ENCODE assay signal across 12 mouse cellular contexts in the genomic region with DNA sequence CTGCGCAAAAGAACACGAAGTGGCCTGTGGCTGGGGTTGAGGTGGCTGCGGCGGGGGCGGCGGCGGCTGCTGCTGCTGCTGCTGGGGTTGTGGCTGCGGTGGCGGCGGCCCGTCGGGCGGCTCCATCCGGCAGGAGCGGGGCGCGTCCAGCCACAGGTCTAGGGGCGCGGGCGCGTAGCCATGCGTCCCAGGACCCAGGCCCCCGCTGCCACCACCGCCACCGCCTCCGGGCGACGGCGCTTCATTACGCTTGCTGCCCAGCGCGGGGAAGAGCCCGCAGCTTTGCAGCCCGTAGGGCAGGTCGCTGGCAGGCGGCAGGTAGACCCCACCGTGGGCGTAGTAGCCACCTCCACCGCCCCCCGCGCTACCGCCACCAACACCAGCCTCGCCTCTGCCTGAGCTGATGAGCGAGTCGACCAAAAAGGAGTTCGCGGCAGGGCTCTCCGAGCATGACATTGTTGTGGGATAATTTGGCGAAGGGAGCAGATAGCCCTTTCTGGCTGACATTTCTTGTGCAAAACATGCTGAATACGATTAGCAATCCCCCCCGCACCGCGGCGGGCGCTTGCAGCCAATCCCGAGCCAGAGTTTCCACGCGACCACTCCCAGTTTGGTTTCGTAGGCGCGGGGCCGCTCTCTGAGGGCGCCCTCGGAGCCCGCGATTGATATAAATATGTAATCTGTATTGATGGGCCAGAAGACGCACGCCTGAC. TPM values are rescaled to one million over a fixed set of nuclear protein-coding genes. Genes with fewer than 3 reads are reported as not detected.
DNase-seq lines count a peak whose midpoint lies in the region; ATAC-seq and TF ChIP-seq lines count a peak whose summit lies in the region.
"Had no signal": no experiment of that assay in that cellular context is flagged by ENCODE, and none has a peak within 500 bp of the region (broad histone marks: within the 10 kb centered on the region; RNA-seq: fewer than 3 reads in every experiment).

No protein-coding gene starts in this region.

- peak; percentile 57 for DNase-seq in forebrain, embryonic 11.5 days (ENCODE audit: low spot score)
- no peak for DNase-seq in forebrain, postnatal 0 days
- peak; percentile 66 for DNase-seq in gastrocnemius, postnatal 25 days
- no peak for DNase-seq in limb, embryonic 11.5 days (ENCODE audit: low spot score)
- DNase-seq in natural killer cell, adult 2 months (ENCODE audit: low spot score in 2 of 2) = no peak
- DNase-seq in retina, embryonic 14.5 days (ENCODE audit: low spot score) = no peak

- no peaks in the 10 kb centered on the region for H3K36me3 ChIP-seq in forebrain, embryonic 11.5 days (ENCODE audit: control insufficient read depth, insufficient read depth, low read length)
- H3K36me3 ChIP-seq in forebrain, postnatal 0 days (ENCODE audit: insufficient read depth) = no peaks in the 10 kb centered on the region
- H3K36me3 ChIP-seq in C2C12 (ENCODE audit: control insufficient read depth, insufficient read depth) = no peaks in the 10 kb centered on the region
- H3K36me3 ChIP-seq in limb, embryonic 11.5 days (ENCODE audit: control insufficient read depth, insufficient read depth, low read length) = peaks cover 2% of the 10 kb centered on the region; the same call in 1 of the 2 replicates
- no peaks in the 10 kb centered on the region for H3K36me3 ChIP-seq in forebrain, embryonic 12.5 days (replicated peaks)

- 0 out of 2 replicates have a peak, but pooled peaks cover 3% of the 10 kb centered on the region for H3K4me1 ChIP-seq in forebrain, embryonic 11.5 days (replicated peaks; ENCODE audit: control insufficient read depth, insufficient read depth, low read length)
- H3K4me1 ChIP-seq in forebrain, postnatal 0 days (ENCODE audit: insufficient read depth) = no peaks in the 10 kb centered on the region
- H3K4me1 ChIP-seq in limb, embryonic 11.5 days (ENCODE audit: control insufficient read depth, insufficient read depth, low read length) = no peaks in the 10 kb centered on the region; the same call in 1 of the 2 replicates
- no peaks in the 10 kb centered on the region for H3K4me1 ChIP-seq in forebrain, embryonic 12.5 days

- no peak overlapping the region for H3K4me3 ChIP-seq in forebrain, embryonic 11.5 days (ENCODE audit: low read depth, low read length)
- H3K4me3 ChIP-seq in forebrain, postnatal 0 days (ENCODE audit: low read depth, low read length) = no peak overlapping the region
- peak overlapping the region; percentile 45 for H3K4me3 ChIP-seq in C2C12 (ENCODE audit: insufficient read depth, poor library complexity, severe bottlenecking)
- H3K4me3 ChIP-seq in limb, embryonic 11.5 days (ENCODE audit: low read depth, low read length) = peak overlapping the region; percentile 99
- H3K4me3 ChIP-seq in forebrain, embryonic 12.5 days (replicated peaks) = no peak overlapping the region

- H3K4me2 ChIP-seq in forebrain, embryonic 11.5 days (ENCODE audit: low read depth, low read length, severe bottlenecking) = no peak overlapping the region
- H3K4me2 ChIP-seq in forebrain, postnatal 0 days (ENCODE audit: low read depth) = no peak overlapping the region
- peak overlapping the region; percentile 75 for H3K4me2 ChIP-seq in limb, embryonic 11.5 days (ENCODE audit: low read depth, severe bottlenecking)
- H3K4me2 ChIP-seq in forebrain, embryonic 12.5 days = no peak overlapping the region

- peaks cover 96% of the 10 kb centered on the region for H3K79me3 ChIP-seq in C2C12 (ENCODE audit: low read depth)

- no peak overlapping the region for H3K27ac ChIP-seq in forebrain, embryonic 11.5 days (ENCODE audit: low read depth, low read length)
- H3K27ac ChIP-seq in forebrain, postnatal 0 days (ENCODE audit: low read depth, low read length) = no peak overlapping the region
- H3K27ac ChIP-seq in limb, embryonic 11.5 days (replicated peaks; ENCODE audit: low read depth, low read length) = peak overlapping the region; percentile 99
- no peak overlapping the region for H3K27ac ChIP-seq in forebrain, embryonic 12.5 days

- no peak for ATAC-seq in forebrain, embryonic 11.5 days (replicated peaks; ENCODE audit: low FRiP score)
- ATAC-seq in forebrain, postnatal 0 days = no peak
- ATAC-seq in limb, embryonic 11.5 days (ENCODE audit: insufficient number of reproducible peaks, low FRiP score, low TSS enrichment, low read depth) = peak; percentile 46
- ATAC-seq in forebrain, embryonic 12.5 days (ENCODE audit: low FRiP score) = no peak

- TF ChIP-seq CTCF in forebrain, postnatal 0 days (IDR thresholded peaks at IDR 0.05; ENCODE audit: low read depth) = no peak
- no peak for TF ChIP-seq CTCF in C2C12 (IDR thresholded peaks at IDR 0.05; ENCODE audit: control insufficient read depth, insufficient read depth, insufficient read length)

- H3ac ChIP-seq in C2C12 (ENCODE audit: control insufficient read depth, insufficient read length, low read depth) = peak overlapping the region; percentile 92

- peaks cover 100% of the 10 kb centered on the region for H3K79me2 ChIP-seq in C2C12 (ENCODE audit: control insufficient read depth, insufficient read depth)

- WGBS in forebrain, embryonic 11.5 days = 1% methylated on average over 64 of the region's 68 CpGs
- 2% methylated on average over 61 of the region's 68 CpGs for WGBS in forebrain, postnatal 0 days
- under 1% methylated on average over 62 of the region's 68 CpGs for WGBS in limb, embryonic 11.5 days
- 1% methylated on average over 65 of the region's 68 CpGs for WGBS in forebrain, embryonic 12.5 days

- H3K9ac ChIP-seq in forebrain, embryonic 11.5 days (ENCODE audit: low read length) = no peak overlapping the region
- no peak overlapping the region for H3K9ac ChIP-seq in forebrain, postnatal 0 days
- peak overlapping the region; percentile 100 for H3K9ac ChIP-seq in limb, embryonic 11.5 days (ENCODE audit: low read length)
- no peak overlapping the region for H3K9ac ChIP-seq in forebrain, embryonic 12.5 days

- peaks cover 93% of the 10 kb centered on the region for H3K27me3 ChIP-seq in forebrain, embryonic 11.5 days (ENCODE audit: control insufficient read depth, insufficient read depth, low read length)
- H3K27me3 ChIP-seq in forebrain, postnatal 0 days (ENCODE audit: insufficient read depth, low read length) = peaks cover 96% of the 10 kb centered on the region
- H3K27me3 ChIP-seq in C2C12 (ENCODE audit: control insufficient read depth, insufficient read depth, insufficient read length) = no peaks in the 10 kb centered on the region
- no peaks in the 10 kb centered on the region for H3K27me3 ChIP-seq in limb, embryonic 11.5 days (ENCODE audit: control insufficient read depth, insufficient read depth, low read length)
- H3K27me3 ChIP-seq in forebrain, embryonic 12.5 days = peaks cover 90% of the 10 kb centered on the region

- H3K9me3 ChIP-seq in forebrain, embryonic 11.5 days (ENCODE audit: control insufficient read depth, low read length) = no peaks in the 10 kb centered on the region
- no peaks in the 10 kb centered on the region for H3K9me3 ChIP-seq in forebrain, postnatal 0 days (ENCODE audit: low read length)
- no peaks in the 10 kb centered on the region for H3K9me3 ChIP-seq in limb, embryonic 11.5 days (ENCODE audit: control insufficient read depth, low read length)
- H3K9me3 ChIP-seq in forebrain, embryonic 12.5 days = no peaks in the 10 kb centered on the region

RNA-seq across cellular contexts. Expression of a gene that starts 3.7 kb away (rescaled TPM):
- polyA plus RNA-seq in forebrain, embryonic 11.5 days (2014; fragmentation: Nextera tagmentation; extraction: Ambion mirVana) = not detected in 2 replicates
- total RNA-seq in forebrain, postnatal 0 days (2014; rRNA removed) = not detected in 2 replicates
- not detected in 2 replicates for polyA plus RNA-seq in forebrain, postnatal 0 days (2015; fragmentation: Nextera tagmentation; extraction: Ambion mirVana)
- 19.3 TPM for polyA plus RNA-seq in C2C12 (2012; fragmentation: generic; extraction: Trizol)
- 10 to 100 TPM in 1 of 2 experiments, 1 to 10 TPM in 1; 5.7 to 13.5 TPM for total RNA-seq in gastrocnemius, postnatal 25 days (2021)
- 86.7 and 90.5 TPM in 2 replicates for polyA plus RNA-seq in limb, embryonic 11.5 days (2014; fragmentation: Nextera tagmentation; extraction: Ambion mirVana)
- not detected in 2 replicates for polyA plus RNA-seq in forebrain, embryonic 12.5 days (2016; fragmentation: Nextera tagmentation; extraction: Ambion mirVana)
- total RNA-seq: heart, adult 18-20 months; monocyte, adult 5-6 weeks had no signal

RNA-seq across cellular contexts. Expression of a gene that starts 6.1 kb away (rescaled TPM):
- polyA plus RNA-seq in forebrain, embryonic 11.5 days (2014; fragmentation: Nextera tagmentation; extraction: Ambion mirVana) = not detected in 2 replicates
- total RNA-seq in forebrain, postnatal 0 days (2014; rRNA removed) = not detected in 2 replicates
- polyA plus RNA-seq in forebrain, postnatal 0 days (2015; fragmentation: Nextera tagmentation; extraction: Ambion mirVana) = not detected in 2 replicates
- 19.8 TPM for polyA plus RNA-seq in C2C12 (2012; fragmentation: generic; extraction: Trizol)
- total RNA-seq in gastrocnemius, postnatal 25 days (2021) = 10 to 100 TPM; 14.8 to 18.4 TPM
- polyA plus RNA-seq in limb, embryonic 11.5 days (2014; fragmentation: Nextera tagmentation; extraction: Ambion mirVana) = 274 and 278 TPM in 2 replicates
- not detected in 2 replicates for polyA plus RNA-seq in forebrain, embryonic 12.5 days (2016; fragmentation: Nextera tagmentation; extraction: Ambion mirVana)
- total RNA-seq: heart, adult 18-20 months; monocyte, adult 5-6 weeks had no signal

RNA-seq across cellular contexts. Expression of a gene that starts 11.0 kb away (rescaled TPM):
- not detected in 2 replicates for polyA plus RNA-seq in forebrain, embryonic 11.5 days (2014; fragmentation: Nextera tagmentation; extraction: Ambion mirVana)
- total RNA-seq in forebrain, postnatal 0 days (2014; rRNA removed) = not detected in 2 replicates
- not detected in 2 replicates for polyA plus RNA-seq in forebrain, postnatal 0 days (2015; fragmentation: Nextera tagmentation; extraction: Ambion mirVana)
- 19.2 TPM for polyA plus RNA-seq in C2C12 (2012; fragmentation: generic; extraction: Trizol)
- 1 to 10 TPM; 1.4 to 1.8 TPM for total RNA-seq in gastrocnemius, postnatal 25 days (2021)
- polyA plus RNA-seq in limb, embryonic 11.5 days (2014; fragmentation: Nextera tagmentation; extraction: Ambion mirVana) = 66.3 and 78.0 TPM in 2 replicates
- not detected in 2 replicates for polyA plus RNA-seq in forebrain, embryonic 12.5 days (2016; fragmentation: Nextera tagmentation; extraction: Ambion mirVana)
- total RNA-seq: adrenal gland, adult 18-20 months; common myeloid progenitor, adult 5-6 weeks; heart, adult 18-20 months; monocyte, adult 5-6 weeks had no signal

RNA-seq across cellular contexts. Expression of a gene that starts 12.9 kb away (rescaled TPM):
- not detected in 2 replicates for polyA plus RNA-seq in forebrain, embryonic 11.5 days (2014; fragmentation: Nextera tagmentation; extraction: Ambion mirVana)
- not detected in 2 replicates for total RNA-seq in forebrain, postnatal 0 days (2014; rRNA removed)
- not detected in 2 replicates for polyA plus RNA-seq in forebrain, postnatal 0 days (2015; fragmentation: Nextera tagmentation; extraction: Ambion mirVana)
- 7.5 TPM for polyA plus RNA-seq in C2C12 (2012; fragmentation: generic; extraction: Trizol)
- total RNA-seq in gastrocnemius, postnatal 25 days (2021) = 1 to 10 TPM; 4.7 to 5.5 TPM
- polyA plus RNA-seq in limb, embryonic 11.5 days (2014; fragmentation: Nextera tagmentation; extraction: Ambion mirVana) = 14.7 and 16.2 TPM in 2 replicates
- not detected in 2 replicates for polyA plus RNA-seq in forebrain, embryonic 12.5 days (2016; fragmentation: Nextera tagmentation; extraction: Ambion mirVana)
- total RNA-seq: monocyte, adult 5-6 weeks had no signal

RNA-seq across cellular contexts. Expression of a gene that starts 21.4 kb away (rescaled TPM):
- polyA plus RNA-seq in forebrain, embryonic 11.5 days (2014; fragmentation: Nextera tagmentation; extraction: Ambion mirVana) = not detected in 2 replicates
- total RNA-seq in forebrain, postnatal 0 days (2014; rRNA removed) = not detected in 2 replicates
- not detected in 2 replicates for polyA plus RNA-seq in forebrain, postnatal 0 days (2015; fragmentation: Nextera tagmentation; extraction: Ambion mirVana)
- 0.75 TPM for polyA plus RNA-seq in C2C12 (2012; fragmentation: generic; extraction: Trizol)
- under 1 TPM in 1 of 2 experiments, not detected in 1; 0.46 TPM for total RNA-seq in gastrocnemius, postnatal 25 days (2021)
- polyA plus RNA-seq in limb, embryonic 11.5 days (2014; fragmentation: Nextera tagmentation; extraction: Ambion mirVana) = 1.1 and 1.3 TPM in 2 replicates
- polyA plus RNA-seq in forebrain, embryonic 12.5 days (2016; fragmentation: Nextera tagmentation; extraction: Ambion mirVana) = not detected in 2 replicates
- total RNA-seq: adrenal gland, adult 18-20 months; common myeloid progenitor, adult 5-6 weeks; heart, adult 18-20 months had no signal

Comparison
In these comparisons a context has a peak if more than half of its experiments do, and no peak if none do; other contexts are left out.
1. DNase-seq: peak in forebrain, embryonic 11.5 days (single experiment) and gastrocnemius, postnatal 25 days (single experiment); none in forebrain, postnatal 0 days (single experiment), limb, embryonic 11.5 days (single experiment), natural killer cell, adult 2 months (0 of 2) and retina, embryonic 14.5 days (single experiment).
2. H3K4me3 ChIP-seq: peak in C2C12 (single experiment) and limb, embryonic 11.5 days (single experiment); none in forebrain, embryonic 11.5 days (single experiment), forebrain, postnatal 0 days (single experiment) and forebrain, embryonic 12.5 days (single experiment).
3. RNA of a gene that starts 3.7 kb away (polyA plus RNA-seq): 86.7 to 90.5 TPM in limb, embryonic 11.5 days and 19.3 TPM in C2C12 (single experiment); not detected in forebrain, embryonic 11.5 days, not detected in forebrain, postnatal 0 days and not detected in forebrain, embryonic 12.5 days; every median in the first group is over 10 times any median in the second.
4. RNA of a gene that starts 6.1 kb away (polyA plus RNA-seq): 274 to 278 TPM in limb, embryonic 11.5 days and 19.8 TPM in C2C12 (single experiment); not detected in forebrain, embryonic 11.5 days, not detected in forebrain, postnatal 0 days and not detected in forebrain, embryonic 12.5 days; every median in the first group is over 10 times any median in the second.
5. RNA of a gene that starts 11.0 kb away (polyA plus RNA-seq): 66.3 to 78.0 TPM in limb, embryonic 11.5 days and 19.2 TPM in C2C12 (single experiment); not detected in forebrain, embryonic 11.5 days, not detected in forebrain, postnatal 0 days and not detected in forebrain, embryonic 12.5 days; every median in the first group is over 10 times any median in the second.